Mouse (Mus musculus) Patski (cell line): ENCODE measurements at regions not wholly inside any gene's neighbourhood (a gene's known extent, or its start where the extent isn't known, plus 50 kb on each side); places are given as distances from the start of the nearest gene placed in this dataset.

ENCODE experiments used
- ATAC-seq: fragments of 100-300 bp; one replicate; pipeline ENCODE4 v1.8.0; 2021
- CTCF ChIA-PET: fragments of 350-600 bp; sonication (Branson Sonifier 250); formaldehyde crosslinking; loops from one replicate; lab custom pipeline; 2022; ENCODE audit warnings: inconsistent platforms; lab: Charles Lee
- POLR2A ChIA-PET: fragments of 350-600 bp; sonication (Branson Sonifier 250); formaldehyde crosslinking; loops from one replicate; lab custom pipeline; 2022; ENCODE audit warnings: antibody characterized with exemption, inconsistent platforms; lab: Charles Lee
- DNase-seq: peaks from one replicate; pipeline ENCODE4 v3.0.0-alpha.2; 2011; ENCODE audit warnings: low read depth, low spot score
- H3K27me3 ChIP-seq: fragments of 371-371 bp; one replicate; pipeline ENCODE4 v1.5.1; 2021
- CTCF ChIP-seq: fragments of 100-300 bp; IDR thresholded peaks from one replicate; pipeline ENCODE4 v1.5.1; 2021
- in situ Hi-C: fragments of 300-500 bp; cut with MboI; formaldehyde crosslinking; loops from 3 replicates; pipeline ENCODE4 v1.11.1; 2018; ENCODE audit warnings: low pct_unique_long_range_greater_than_20kb, mixed read lengths

DNA sequence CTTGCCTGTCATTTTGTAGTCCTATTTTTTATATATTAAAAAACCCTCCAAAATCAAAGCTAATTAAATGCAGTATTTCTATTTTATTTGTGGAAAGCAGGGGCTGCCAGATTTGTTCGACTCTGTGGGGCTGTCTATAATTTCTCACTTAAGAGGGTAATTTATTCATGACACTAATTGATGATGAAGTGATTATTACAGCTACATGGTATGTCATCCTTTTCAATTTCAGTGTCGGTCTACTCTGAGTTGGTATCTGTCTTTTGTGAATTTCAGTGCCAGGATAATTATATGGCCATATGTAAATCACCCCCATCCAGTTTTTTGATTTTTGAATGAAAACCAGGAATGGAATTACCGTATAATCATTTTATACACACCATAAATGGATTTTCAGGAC is 1319.1 kb downstream of the Cdh11 start:
- no peak for ATAC-seq
- no peak for TF ChIP-seq CTCF
- POLR2A ChIA-PET, result no interaction called here
- DNase-seq, result no peak
- no peaks in the 10 kb centered on the region for H3K27me3 ChIP-seq
- CTCF ChIA-PET, result no interaction called here
- in situ Hi-C loops, result no loop called here

DNA sequence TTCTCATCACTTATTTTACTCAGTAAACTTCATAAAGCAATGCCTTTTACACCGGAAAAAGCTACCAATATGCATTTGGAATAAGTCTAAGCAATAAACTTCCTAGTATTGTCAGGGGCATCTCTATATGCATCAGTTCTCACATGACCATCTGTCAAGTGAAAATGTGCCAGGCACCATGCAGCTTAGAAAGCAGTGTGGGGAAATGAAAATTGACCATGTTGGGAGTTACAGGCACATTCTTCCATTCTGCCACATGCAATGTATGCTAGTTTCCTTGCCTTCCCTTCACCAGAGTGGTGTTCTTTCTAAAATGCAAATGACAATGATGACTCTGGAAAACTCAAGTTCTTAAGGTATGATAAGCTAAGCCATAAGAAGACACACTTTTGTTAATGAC is 1322.9 kb downstream of the Cdh11 start:
- CTCF ChIA-PET, result no interaction called here
- in situ Hi-C loops, result no loop called here
- no peaks in the 10 kb centered on the region for H3K27me3 ChIP-seq
- DNase-seq (no peak), ATAC-seq (no peak)
- POLR2A ChIA-PET, result no interaction called here
- no peak for TF ChIP-seq CTCF

DNA sequence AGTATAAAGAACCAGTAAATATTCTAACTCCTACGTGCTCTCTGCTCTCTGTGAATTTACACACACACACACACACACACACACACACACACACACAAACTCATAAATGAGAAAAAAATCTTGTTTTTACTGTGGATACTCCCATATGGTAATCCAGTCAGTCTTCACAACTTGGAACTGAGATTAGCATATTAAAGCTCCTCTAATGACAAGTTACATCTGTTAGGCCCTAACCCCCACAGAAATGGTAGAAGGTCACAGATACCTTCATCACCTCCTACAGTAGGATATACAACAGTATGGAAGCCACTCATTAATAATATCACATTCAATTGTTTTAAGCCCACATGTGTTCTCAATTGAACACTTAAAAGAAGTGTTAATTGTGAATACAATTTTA is 1340.7 kb downstream of the Cdh11 start:
- TF ChIP-seq CTCF, result no peak
- ATAC-seq, result no peak
- no peak for DNase-seq
- in situ Hi-C loops, result no loop called here
- H3K27me3 ChIP-seq, result no peaks in the 10 kb centered on the region
- POLR2A ChIA-PET, result no interaction called here
- CTCF ChIA-PET, result no interaction called here

GRCm38 (mm10) chr8:101442563-101442962 is 1342.9 kb downstream of the Cdh11 start:
- no peak for TF ChIP-seq CTCF
- in situ Hi-C loops, result no loop called here
- no peaks in the 10 kb centered on the region for H3K27me3 ChIP-seq
- no peak for DNase-seq
- ChIA-PET POLR2A (no interaction called here), CTCF (no interaction called here)
- no peak for ATAC-seq

GRCm38 (mm10) chr8:101435691-101436090 is 1349.8 kb downstream of the Cdh11 start:
- in situ Hi-C loops, result no loop called here

More at GRCm38 (mm10) chr8:101435691-101436090, 1349.8 kb downstream of the Cdh11 start:
- no peak for ATAC-seq
- no peaks in the 10 kb centered on the region for H3K27me3 ChIP-seq
- ChIA-PET CTCF (no interaction called here), POLR2A (no interaction called here)
- TF ChIP-seq CTCF, result no peak
- DNase-seq, result no peak
